Mouse (Mus musculus): Measurements from ENCODE around the gene Vmn2r14. TPM values are rescaled to one million over a fixed set of nuclear protein-coding genes. Genes with fewer than 3 reads are reported as not detected.

The Vmn2r14 gene
- polyA plus RNA-seq (2012; rRNA removed) = not detected in 2 replicates

DNA sequence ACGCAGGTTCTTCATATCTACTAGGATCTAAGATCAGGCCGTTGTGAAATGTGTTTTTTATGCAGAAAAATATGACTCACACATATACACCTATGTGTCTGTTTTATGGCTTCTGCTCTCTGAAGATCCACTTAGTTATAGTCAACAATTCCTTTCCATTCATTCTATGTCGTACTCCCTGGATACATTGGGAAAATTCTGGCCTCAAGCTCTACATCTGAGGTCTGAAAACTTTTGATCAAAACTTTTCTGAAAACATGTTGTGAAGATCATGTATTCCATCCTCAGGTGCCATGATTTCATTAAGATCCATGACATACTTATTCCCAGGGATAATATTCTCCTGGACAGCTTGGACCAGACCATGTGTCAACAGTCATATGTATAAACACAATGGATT lies at the start of gene Vmn2r14:
Gene Vmn2r14, minus strand, starts transcription at position 101 of the 400 bp plus-strand sequence.

DNA sequence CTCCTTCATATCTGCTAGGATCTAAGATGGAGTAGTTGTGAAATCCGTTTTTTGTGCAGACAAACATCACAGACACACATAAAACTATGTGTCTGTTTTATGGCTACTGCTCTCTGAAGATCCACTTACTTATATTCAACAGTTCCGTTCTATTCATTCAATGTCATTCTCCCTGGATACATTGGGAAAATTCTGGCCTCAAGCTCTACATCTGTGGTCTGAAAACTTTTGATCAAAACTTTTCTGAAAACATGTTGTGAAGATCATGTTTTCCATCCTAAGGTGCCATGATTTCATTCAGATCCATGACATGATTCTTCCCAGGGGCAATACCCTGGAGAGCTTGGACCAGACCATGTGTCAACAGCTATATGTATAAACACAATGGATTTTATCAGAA lies 32.4 kb downstream of the Vmn2r14 start, which contains the start of gene Vmn2r13:
Gene Vmn2r13, minus strand, starts transcription at position 101 of the 400 bp plus-strand sequence.

Other genes starting within 250 kb of the Vmn2r14 start
- gene Vmn2r10, start 218.2 kb downstream of the Vmn2r14 start, polyA plus RNA-seq (2012; rRNA removed) = not detected in 2 replicates
- gene Vmn2r11, start 165.1 kb downstream of the Vmn2r14 start, polyA plus RNA-seq (2012; rRNA removed) = not detected in 2 replicates
- gene Vmn2r12, start 126.8 kb downstream of the Vmn2r14 start, polyA plus RNA-seq (2012; rRNA removed) = not detected in 2 replicates
- gene Vmn2r13, start 32.5 kb downstream of the Vmn2r14 start, polyA plus RNA-seq (2012; rRNA removed) = not detected in 2 replicates
- not detected in 2 replicates for gene Vmn2r15, start 72.9 kb upstream of the Vmn2r14 start, polyA plus RNA-seq (2012; rRNA removed)
- gene Vmn2r16, start 105.5 kb upstream of the Vmn2r14 start, polyA plus RNA-seq (2012; rRNA removed) = not detected in 2 replicates
- gene Vmn2r17, start 195.0 kb upstream of the Vmn2r14 start, polyA plus RNA-seq (2012; rRNA removed) = not detected in 2 replicates

Data from liver, embryonic 14 days (tissue).